Mouse (Mus musculus): ENCODE measurements around the gene Tnip1.

DNA sequence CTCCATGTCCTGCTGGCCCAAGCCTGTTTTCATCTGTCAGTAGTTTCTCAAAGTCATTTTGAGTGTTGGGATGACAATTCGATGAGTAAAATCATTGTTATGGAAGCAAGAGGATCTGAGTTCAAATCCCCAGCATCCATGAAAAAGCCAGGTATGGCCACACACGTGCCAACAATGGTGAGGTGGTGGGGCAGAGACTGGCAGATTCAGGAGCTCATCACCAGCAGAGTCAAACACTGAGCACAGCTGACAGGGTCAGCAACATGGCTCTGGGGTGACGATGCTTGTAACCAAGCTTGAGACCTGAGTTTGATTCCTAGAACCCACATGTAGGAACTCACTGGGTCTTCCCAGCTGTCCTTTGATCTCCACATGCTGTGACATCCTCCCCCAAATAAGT, 57.6 kb downstream of the Tnip1 start:
- TF ChIP-seq POLR2A (IDR thresholded peaks at IDR 0.05; ENCODE audit: low read depth, low read length) (no peak), CTCF (conservative IDR thresholded peaks at IDR 0.05 in 1 of 2, IDR thresholded peaks at IDR 0.05 in 1 of 2; ENCODE audit: low read depth in 2 of 2, low read length in 2 of 2) (no peak), KAT2A (IDR thresholded peaks at IDR 0.05; ENCODE audit: insufficient replicate concordance, low read length) (no peak), IRF4 (IDR thresholded peaks at IDR 0.05; ENCODE audit: low read depth, low read length) (no peak), MYC (IDR thresholded peaks at IDR 0.05; ENCODE audit: low read depth, low read length) (no peak)
